Mouse (Mus musculus): ENCODE measurements around the gene Phkg2.
A peak's percentile ranks its signal among the peaks of the same experiment; 100 is the strongest.
"Not testable (repeated sequence)": the region's sequence is repeated elsewhere in the genome, so short reads cannot be mapped to it uniquely, and the experiment has no call there.

The Phkg2 gene

DNA sequence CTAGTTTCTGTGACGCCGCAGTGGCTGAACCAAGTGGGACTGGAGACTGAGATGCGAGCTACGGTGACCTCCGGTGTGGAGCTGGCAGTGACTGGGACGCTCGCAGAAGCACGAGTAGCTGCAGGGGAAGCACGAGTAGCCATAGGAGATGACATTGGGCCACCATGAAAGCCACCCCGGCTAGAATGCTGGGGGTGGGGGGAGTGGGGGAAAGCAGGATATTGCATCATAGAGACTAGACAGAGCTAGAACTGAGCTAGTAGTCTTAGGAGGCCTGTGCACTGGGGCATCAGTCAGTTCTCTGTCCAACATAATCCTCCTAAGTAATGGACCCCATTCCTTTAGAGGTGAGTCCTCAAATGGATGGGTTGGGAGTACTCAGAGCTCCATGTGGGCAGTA, 31.1 kb downstream of the Phkg2 start:
- DNase-seq (ENCODE audit: low spot score): no peak

DNA sequence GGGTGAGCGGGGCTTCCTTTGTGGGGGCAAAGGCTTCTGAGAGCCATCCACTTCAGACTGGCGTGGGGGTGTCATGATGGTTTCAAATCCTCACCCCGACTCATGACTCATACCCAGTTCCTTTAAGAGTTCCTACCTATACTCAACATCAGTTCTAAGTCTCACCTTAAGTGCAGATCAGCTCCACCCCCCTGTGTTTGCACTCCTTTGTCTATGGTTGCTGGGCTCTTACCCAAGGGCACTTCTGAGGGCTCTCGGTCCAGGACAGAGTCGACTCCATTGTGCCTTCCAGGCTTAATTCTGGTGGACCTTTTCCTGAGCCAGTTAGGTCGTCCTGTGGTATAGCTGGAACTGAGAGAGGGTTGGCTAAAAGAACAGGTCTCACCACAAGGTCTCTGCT, 34.0 kb downstream of the Phkg2 start:
- DNase-seq (ENCODE audit: low spot score): no peak

DNA sequence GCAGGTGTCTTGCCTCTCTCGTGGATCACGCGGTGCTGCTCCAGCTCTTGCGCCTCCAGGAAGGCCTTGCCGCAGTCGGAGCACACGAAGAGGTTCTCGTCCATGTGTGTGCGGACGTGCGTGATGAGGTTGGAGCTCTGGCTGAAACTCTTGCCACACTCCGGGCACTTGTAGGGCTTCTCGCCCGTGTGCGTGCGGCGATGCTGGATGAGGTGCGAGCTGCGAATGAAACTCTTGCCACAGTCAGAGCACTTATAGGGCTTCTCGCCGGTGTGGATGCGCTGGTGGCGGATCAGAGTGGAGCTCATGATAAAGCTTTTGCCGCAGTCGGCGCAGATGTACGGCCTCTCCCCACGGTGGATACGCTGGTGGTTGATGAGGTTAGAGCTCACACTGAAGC, 37.9 kb downstream of the Phkg2 start:
- no peak for DNase-seq (ENCODE audit: low spot score)

DNA sequence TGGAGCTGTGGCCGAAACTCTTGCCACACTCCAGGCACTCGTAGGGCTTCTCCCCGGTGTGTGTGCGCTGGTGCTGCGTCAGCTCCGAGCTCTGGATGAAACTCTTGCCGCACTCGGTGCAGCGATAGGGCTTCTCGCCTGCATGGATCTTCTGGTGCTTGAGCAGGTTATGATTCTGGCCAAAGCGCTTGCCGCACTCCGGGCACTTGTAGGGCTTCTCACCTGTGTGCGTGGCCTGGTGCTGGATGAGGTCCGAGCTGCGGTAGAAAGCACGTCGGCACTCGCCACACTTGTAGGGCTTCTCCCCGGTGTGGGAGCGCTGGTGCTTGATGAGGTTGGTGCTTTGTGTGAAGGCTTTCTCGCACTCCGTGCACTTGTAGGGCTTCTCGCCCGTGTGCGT, 38.4 kb downstream of the Phkg2 start:
- no peak for DNase-seq (ENCODE audit: low spot score)

DNA sequence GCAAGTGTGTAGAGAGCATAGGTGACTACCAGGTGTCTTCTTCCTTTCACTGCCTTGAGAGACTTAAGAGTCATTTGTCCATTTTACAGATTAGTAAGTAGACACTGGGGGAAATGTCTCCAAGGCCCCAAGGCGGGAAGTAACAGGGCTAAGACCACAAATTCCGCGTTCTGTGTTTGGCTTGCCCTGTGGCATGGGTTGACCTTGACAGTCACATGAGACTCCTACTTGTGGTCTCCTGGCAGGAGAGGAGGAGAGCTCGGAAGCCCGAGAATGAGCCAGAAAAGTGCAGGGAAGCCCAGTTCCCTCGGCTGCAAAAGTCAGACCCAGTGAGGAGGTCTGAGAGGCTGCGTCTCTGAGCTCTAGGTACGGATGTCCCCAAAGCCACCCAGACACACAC, 40.4 kb downstream of the Phkg2 start:
- no peak for DNase-seq (ENCODE audit: low spot score)

DNA sequence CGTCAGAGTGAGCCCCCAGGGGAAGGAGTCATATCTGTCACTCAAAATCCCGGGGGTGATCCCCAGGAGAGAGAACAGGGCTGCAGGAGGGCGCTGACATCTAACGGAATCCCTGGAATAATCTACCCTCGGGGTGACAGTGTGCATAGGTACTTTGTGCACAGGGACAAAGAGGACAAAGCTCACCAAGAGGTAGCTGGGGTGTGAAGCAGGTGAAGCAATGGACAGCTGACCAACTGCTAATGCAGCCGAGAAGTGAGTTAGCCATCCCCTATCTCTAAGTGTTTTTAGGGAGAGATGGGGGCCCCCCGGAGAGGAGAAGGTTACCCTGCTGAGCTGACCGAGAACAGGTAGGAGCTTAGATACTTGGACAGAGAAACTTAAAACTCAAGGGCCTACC, 41.0 kb downstream of the Phkg2 start:
- no peak for DNase-seq (ENCODE audit: low spot score)

DNA sequence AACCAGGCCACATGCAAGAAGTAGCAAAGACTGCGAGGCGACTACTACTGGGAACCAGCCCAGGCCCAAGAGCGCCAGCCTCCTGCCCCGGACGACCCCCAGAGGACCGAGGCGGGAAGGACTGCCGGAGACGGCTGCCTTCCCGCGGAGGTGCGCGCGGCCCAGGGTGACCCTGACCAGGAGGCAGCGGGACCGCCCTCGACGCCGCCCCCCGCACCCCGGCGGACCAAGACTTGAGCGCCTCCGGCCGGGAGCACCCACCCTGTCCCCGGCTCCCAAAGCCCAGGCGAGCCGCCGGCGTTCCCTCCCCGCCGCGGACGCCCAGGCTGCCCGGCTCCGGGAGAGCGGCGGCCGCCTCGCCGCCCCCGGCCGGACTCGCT, 41.4 kb downstream of the Phkg2 start:
- peak; percentile 63 for DNase-seq (ENCODE audit: low spot score)

DNA sequence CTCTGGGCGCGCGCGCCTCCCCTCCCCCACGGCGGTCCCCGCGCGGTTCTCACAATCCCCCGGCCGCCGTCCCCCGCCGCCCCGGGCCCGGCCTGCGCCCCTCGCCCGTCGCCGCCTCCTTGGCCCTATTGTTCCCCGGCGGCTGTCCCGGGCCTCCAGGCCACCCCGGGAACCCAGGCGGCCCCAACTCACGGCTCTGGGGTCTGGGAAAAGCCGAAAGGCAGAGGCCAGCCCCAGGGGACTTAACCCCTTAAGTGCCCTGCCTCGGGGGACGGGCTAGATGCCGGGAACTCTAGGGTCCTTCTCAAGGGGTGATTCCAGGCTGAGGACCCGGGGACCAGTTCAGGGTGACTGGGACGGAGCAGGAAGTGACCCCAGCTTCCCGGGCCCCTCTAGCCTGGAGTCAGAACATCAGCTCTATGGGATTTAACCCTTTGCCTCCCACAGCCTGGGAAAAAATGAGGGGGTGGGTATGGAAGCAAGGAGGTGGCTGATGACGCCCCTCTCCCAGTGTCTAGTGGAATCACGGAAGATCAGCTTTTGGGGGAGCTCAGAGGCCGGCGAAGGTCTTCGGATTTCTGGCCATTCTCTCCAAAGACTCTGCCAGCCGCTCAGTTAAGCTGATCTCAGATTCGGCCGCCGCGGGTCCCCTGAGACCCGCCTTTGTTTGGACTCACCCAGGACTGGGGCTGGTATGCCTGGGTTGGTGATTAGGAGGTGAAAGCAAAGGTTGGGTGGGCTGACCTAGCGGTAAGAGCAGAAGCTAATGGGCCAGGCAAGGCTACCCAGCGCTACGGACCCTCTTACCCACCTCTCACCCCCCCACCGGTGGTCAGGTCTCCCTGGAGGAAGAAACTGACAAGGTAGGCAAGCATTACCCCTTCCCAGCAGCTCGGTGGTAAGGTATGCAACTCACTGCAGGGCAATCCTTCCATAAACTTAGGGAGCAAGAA, 42.0 kb downstream of the Phkg2 start, which contains the start of gene Zfp629:
Gene Zfp629 (minus strand): TSS at position 907 of the 953 bp plus-strand sequence.
- peak; percentile 95 for DNase-seq (ENCODE audit: low spot score)

DNA sequence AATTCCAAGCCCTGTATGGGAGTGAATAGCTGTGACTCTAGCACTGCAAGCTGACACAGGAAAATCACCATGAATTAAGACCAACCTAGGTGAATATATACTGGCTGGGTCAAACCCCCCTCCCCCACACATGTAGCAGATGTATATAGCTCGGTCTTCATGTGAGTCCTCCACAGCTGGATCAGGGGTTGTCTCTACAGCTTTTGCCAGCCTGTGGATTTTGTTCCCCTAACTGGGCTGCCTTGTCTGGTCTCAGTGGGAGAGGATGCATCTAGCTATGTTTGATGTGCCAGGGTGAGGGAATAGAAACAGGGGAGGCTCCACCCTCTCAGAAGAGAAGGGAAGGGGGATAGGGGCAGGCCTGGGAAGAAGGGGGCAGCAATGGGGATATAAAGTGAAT, 43.2 kb downstream of the Phkg2 start:
- no peak for DNase-seq (ENCODE audit: low spot score)

DNA sequence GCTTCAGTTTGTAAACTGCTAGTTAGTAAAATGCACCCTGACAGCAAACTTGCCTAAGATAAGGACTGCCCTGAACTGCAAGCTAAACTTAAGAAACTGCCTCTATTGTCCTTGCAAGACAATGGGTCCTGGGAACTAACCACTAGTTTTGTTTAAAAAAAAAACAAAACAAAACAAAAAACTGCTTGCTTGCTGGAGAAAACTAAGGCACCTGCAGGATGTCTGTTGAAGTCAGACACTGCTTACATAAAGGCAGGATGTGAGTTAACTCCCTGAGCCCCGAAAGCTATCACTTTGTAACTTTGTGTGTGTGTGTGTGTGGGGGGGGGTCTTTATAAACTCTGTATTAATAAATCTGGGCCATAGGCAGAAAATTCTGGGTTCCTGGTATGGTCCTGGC, 43.7 kb downstream of the Phkg2 start:
- no peak for DNase-seq (ENCODE audit: low spot score)

DNA sequence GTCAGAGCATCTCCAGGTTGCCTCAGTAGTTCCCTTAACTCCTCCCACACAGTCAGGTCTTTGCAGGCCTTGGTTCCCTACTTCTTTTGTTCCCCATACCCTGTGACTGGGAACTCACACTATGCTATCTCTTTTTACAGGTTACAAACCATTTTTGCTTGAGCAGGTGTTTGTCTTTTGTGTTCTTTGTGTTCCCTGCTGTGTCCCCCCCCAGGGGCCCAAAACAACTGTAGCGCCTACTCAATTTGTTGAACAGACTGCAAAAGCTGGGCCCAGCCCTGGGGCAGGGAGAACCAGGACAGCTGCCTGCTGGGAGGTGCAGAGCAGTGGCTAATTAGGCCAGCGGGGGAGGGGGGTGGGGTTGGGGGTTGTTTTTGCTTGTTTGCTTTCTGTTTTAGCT, 44.8 kb downstream of the Phkg2 start:
- no peak for DNase-seq (ENCODE audit: low spot score)

DNA sequence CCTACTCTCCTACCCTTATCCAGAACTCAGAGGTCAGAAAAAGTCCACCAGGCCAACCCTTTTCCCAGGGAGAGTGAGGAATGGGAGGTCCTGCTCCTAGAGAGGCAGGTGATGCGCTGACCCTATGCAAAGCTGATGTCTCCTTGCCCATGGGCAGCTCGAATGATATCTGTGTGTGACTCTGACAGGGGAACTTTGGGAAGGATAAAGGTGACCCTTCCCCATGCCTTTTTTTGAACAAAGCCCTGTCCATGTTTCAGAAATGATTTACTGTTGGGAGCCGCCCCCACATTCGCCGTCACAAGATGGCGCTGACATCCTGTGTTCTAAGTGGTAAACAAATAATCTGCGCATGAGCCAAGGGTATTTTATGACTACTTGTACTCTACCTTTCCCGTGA, 45.3 kb downstream of the Phkg2 start:
- DNase-seq (ENCODE audit: low spot score): not testable (repeated sequence)

DNA sequence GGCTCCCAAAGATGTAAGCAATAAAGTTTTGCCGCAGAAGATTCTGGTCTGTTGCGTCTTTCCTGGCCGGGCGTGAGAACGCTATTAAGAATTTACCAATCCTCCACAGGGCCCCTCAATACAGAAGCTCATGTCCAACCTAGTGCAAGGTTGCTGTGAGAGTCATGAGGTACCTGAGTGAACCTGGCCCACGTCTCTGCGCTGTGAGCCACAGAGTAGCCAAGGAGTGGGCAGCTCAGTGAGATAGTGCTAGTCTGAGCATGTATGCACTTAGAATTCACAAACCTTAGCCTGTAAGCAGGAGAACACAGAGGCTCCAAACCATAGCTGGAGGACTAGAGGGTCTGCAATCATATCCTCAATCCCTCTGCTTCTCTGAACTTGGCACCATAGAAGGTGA, 52.9 kb downstream of the Phkg2 start:
- DNase-seq (ENCODE audit: low spot score): no peak

DNA sequence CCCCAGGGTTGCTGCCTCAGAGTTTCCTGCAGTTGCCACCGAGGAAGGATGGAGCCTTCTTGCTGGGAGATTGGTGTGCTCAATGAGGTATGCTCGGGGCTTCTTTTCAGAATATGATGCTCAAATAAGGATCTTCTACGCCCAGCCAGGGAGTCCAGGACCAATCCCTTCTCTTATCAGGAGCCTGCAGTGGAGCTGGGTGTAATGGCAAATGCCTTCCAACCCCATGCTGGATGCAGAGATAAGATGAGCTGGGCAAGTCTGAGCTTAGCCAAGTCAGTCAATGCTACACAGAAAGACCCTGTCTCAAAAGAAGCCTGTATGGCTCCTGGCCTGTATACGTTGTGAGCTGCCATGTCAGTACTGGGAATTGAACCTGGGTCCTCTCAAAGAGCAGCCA, 53.3 kb downstream of the Phkg2 start:
- no peak for DNase-seq (ENCODE audit: low spot score)

DNA sequence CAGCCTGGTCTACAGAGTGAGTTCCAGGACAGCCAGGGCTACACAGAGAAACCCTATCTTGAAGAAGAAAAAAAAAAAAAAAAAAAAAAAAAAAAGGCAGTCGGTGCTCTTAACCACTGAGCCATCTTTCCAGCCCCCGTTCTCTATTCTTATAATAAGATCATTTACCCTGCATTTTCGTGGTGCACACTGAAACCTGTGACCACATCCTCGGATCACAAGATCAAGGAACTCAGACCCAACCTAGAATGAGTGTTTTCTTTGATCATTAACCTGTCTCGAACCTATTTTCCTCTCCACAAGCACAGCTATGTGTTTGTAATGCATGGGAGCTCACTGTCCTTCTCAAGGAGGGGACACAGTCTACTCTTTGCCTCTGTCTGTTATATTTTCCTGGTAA, 55.5 kb downstream of the Phkg2 start:
- DNase-seq (ENCODE audit: low spot score): no peak

DNA sequence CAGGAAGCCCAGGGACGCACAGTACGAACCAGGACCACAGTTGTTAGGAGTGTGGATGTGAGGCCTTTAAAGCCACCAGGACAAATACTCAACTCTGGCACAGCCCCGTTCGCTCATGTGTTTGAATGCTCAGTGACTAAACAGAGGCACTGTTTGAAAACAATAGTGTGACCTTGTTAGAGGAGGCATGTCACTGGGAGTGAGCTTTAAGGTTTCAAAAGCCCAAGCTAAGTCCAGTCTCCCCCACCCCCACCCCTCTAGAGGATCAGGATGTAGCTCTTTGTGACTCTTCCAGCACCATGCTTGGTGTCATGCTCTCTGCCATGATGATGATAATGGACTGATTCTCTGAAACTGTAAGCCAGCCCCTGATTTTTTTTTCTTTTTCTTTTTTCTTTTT, 58.3 kb downstream of the Phkg2 start:
- DNase-seq (ENCODE audit: low spot score): no peak

All from embryo, embryonic 10.5 days (tissue).